Mouse (Mus musculus) liver, embryonic 16.5 days (tissue): ENCODE measurements around the gene Slc25a30. TPM values are rescaled to one million over a fixed set of nuclear protein-coding genes. Genes with fewer than 3 reads are reported as not detected.

Experiments
- ATAC-seq: fragments of 200-750 bp; cut with Nextera tagmentation; 2 replicates; pipeline ENCODE4 v1.8.0; 2017; ENCODE audit warnings: low read depth, mild to moderate bottlenecking, moderate number of reproducible peaks, moderate library complexity
- H3K27ac ChIP-seq: fragments of 300-500 bp; sonication (generic); 2 replicates; pipeline ENCODE4 v1.5.1; 2014; ENCODE audit warnings: mild to moderate bottlenecking, low read length
- H3K27me3 ChIP-seq: fragments of 300-500 bp; sonication (generic); 2 replicates; pipeline ENCODE4 v1.6.1; 2014; ENCODE audit warnings: low read depth, low read length, mixed read lengths; ENCODE audit not compliant: control insufficient read depth, insufficient read depth
- H3K36me3 ChIP-seq: fragments of 300-500 bp; sonication (generic); 2 replicates; pipeline ENCODE4 v1.6.1; 2014; ENCODE audit warnings: mild to moderate bottlenecking; ENCODE audit not compliant: control insufficient read depth, insufficient read depth
- H3K4me1 ChIP-seq: fragments of 300-500 bp; sonication (generic); 2 replicates; pipeline ENCODE4 v1.6.1; 2014; ENCODE audit warnings: low read depth, low read length, mixed read lengths; ENCODE audit not compliant: control insufficient read depth
- H3K4me2 ChIP-seq: fragments of 300-500 bp; sonication (generic); 2 replicates; pipeline ENCODE4 v1.6.1; 2014; ENCODE audit warnings: low read depth, low read length, mixed read lengths
- H3K4me3 ChIP-seq: fragments of 300-500 bp; sonication (generic); 2 replicates; pipeline ENCODE4 v1.5.1; 2014; ENCODE audit warnings: low read depth, mild to moderate bottlenecking, low read length
- H3K9ac ChIP-seq: fragments of 300-500 bp; sonication (generic); 2 replicates; pipeline ENCODE4 v1.6.1; 2014; ENCODE audit warnings: low read depth, low read length
- H3K9me3 ChIP-seq: fragments of 300-500 bp; sonication (generic); replicated peaks from 2 replicates; pipeline ENCODE4 v1.6.1; 2016; ENCODE audit warnings: low read length; ENCODE audit not compliant: control insufficient read depth
- WGBS: fragments of 180-500 bp; shearing (Covaris S2); extraction: QIAGEN DNeasy Blood & Tissue Kit; methylation state at CpG from one replicate; pipeline ENCODE4 v1.1.7; 2014; ENCODE audit not compliant: insufficient replicate concordance; 5-methylcytosine and 5-hydroxymethylcytosine counted together
- polyA plus RNA-seq: library from polyadenylated mRNA; unstranded; fragments of >200 nt; fragmentation: Nextera tagmentation; extraction: Ambion mirVana; gene quantifications from 2 replicates; pipeline ENCODE4 v1.2.1, GENCODE M21; 2015

Gene Slc25a30
- polyA plus RNA-seq, 1 experiment from 2014 or later, result 1.3 TPM

DNA sequence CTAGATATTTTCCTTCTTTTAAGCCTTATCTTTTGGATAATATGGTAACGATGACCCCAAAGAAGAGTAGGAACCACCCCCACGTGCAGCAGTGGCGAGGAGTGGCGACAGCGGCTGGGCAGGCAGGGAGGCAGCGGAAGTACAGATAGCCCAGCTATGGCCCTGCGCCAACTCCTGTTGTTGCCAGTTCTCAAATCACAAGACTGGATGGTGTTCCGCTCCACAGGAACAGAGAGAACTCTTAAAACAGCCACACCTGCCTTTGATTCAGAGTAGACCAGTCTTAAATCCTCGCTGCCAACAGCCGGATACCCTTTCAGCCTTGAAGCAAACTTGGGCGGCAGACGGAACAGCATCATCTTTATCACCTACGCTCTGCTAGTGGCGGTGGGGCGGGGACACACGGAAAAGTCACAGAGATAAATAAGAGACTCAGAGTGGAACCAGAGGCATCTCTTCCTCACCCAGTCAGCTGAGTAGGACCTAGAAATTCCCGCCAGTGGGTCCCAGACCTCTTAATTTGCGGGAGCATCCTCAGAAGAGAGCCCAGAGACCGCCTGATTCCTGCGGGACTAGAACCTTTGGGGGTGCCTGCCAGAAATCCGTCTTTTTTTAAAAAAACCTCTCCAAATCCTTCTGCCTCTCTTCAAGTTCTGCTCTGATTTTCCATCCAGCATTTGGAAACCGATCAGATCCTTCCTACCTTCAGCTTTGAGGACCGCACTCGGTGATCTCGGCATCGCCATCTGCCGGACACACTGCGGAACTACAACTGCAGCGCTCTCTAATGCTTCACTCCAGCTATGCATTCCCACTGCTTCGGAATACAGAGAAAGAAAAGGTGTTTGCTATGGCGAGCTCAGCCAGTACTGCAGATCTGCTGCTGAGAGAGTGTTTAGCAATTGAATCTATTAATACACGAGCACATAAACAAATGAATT lies 42.3 kb upstream of the Slc25a30 start:
- ATAC-seq, result peak; percentile 79
- WGBS, result 4% methylated on average over 32 of the region's 32 CpGs
- Histone ChIP-seq H3K9ac (peak overlapping the region; percentile 55), H3K36me3 (no peaks in the 10 kb centered on the region), H3K4me1 (peaks cover 38% of the 10 kb centered on the region), H3K27me3 (peaks cover 7% of the 10 kb centered on the region), H3K4me3 (peak overlapping the region; percentile 60), H3K9me3 (no peaks in the 10 kb centered on the region), H3K27ac (peak overlapping the region; percentile 88), H3K4me2 (peak overlapping the region; percentile 82)

DNA sequence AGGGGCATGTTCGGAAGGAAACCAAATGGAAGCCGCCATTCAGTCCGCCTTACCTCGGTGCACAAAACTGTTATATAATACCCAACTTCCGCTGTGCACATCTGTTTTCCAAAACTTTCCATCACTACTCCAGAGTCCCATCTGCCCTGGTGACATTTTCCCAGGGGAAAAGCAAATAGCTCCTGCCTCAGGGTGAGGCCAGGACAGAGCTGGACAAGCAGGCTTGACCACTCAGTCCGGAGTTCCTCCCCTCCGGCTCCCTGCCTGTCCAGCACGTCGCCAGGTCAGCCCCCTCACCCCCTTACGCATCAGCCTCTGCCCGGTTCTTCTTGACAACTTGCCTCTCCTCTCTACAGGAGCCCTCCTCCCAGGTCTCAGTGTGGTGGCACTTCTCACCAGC lies 41.4 kb upstream of the Slc25a30 start:
- ATAC-seq, result no peak
- no peaks in the 10 kb centered on the region for H3K9me3 ChIP-seq
- H3K27me3 ChIP-seq, result peaks cover 7% of the 10 kb centered on the region
- H3K9ac ChIP-seq, result peak overlapping the region; percentile 16; the same call in 1 of the 2 replicates
- H3K27ac ChIP-seq, result no peak overlapping the region
- peak overlapping the region; percentile 60 for H3K4me3 ChIP-seq
- 53% methylated on average over 11 of the region's 11 CpGs for WGBS
- H3K36me3 ChIP-seq, result no peaks in the 10 kb centered on the region
- peaks cover 29% of the 10 kb centered on the region for H3K4me1 ChIP-seq
- peak overlapping the region; percentile 82 for H3K4me2 ChIP-seq

DNA sequence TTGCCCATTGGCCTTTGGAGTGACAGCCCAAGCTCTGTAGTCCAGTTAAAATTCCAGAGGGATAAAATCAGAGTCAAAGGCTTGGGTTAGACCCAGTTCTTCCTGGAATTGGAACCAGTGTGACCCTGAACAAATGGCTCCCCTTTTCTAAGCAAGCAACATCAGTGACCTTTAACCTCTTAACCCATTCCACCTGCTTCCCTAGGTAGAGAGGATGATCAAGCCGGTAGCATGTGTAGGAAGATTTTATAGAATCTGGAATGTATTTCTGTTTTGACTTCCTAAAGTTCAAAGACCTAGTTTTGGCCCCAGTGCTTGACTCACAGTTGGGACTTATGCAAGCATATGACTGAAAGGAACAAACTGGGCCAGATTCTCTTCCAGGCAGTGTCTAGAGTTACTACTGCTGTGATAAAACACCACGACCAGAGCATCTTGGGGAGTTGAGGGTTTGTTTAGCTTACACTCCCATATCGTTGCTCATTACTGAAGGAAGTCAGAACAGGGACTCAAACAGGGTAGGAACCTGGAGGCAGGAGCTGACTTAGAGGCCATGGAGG lies 40.1 kb upstream of the Slc25a30 start:
- Histone ChIP-seq H3K9ac (no peak overlapping the region), H3K9me3 (no peaks in the 10 kb centered on the region), H3K4me1 (peaks cover 20% of the 10 kb centered on the region), H3K4me2 (no peak overlapping the region), H3K27me3 (peaks cover 7% of the 10 kb centered on the region), H3K36me3 (no peaks in the 10 kb centered on the region), H3K27ac (no peak overlapping the region), H3K4me3 (no peak overlapping the region)
- ATAC-seq, result no peak
- WGBS, result 48% methylated on average over 3 of the region's 3 CpGs

- Histone ChIP-seq H3K9ac (no peak overlapping the region), H3K9me3 (no peaks in the 10 kb centered on the region), H3K27me3 (no peaks in the 10 kb centered on the region), H3K36me3 (no peaks in the 10 kb centered on the region), H3K4me3 (no peak overlapping the region), H3K4me1 (no peaks in the 10 kb centered on the region), H3K27ac (no peak overlapping the region), H3K4me2 (no peak overlapping the region)
- ATAC-seq, result no peak
- WGBS, result 55% methylated on average over 5 of the region's 5 CpGs
Measured at GRCm38 (mm10) chr14:75820007-75820406, 33.2 kb upstream of the Slc25a30 start.

DNA sequence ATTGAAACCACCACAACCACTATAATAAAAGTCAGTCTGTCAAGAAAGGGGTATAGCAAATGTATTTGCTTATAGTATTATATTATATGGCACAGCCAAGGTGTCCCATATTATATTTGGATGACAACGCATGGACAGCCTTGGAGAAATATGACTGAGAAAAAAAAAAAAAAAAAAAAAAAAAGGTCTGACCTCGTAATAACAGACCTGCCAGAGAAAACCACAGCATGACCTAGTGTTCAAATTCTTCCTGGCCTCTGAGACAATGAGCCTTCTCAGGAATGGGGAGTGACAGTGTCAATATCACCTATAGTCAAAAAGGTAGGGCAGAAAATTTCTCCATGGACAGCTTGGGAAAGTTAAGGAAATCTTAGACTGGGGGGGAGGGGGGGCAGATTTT lies 32.5 kb upstream of the Slc25a30 start:
- Histone ChIP-seq H3K9me3 (no peaks in the 10 kb centered on the region), H3K4me3 (no peak overlapping the region), H3K4me2 (no peak overlapping the region), H3K27me3 (no peaks in the 10 kb centered on the region), H3K36me3 (no peaks in the 10 kb centered on the region), H3K9ac (no peak overlapping the region), H3K4me1 (no peaks in the 10 kb centered on the region), H3K27ac (no peak overlapping the region)
- WGBS, result 51% methylated on average over 2 of the region's 2 CpGs
- no peak for ATAC-seq

DNA sequence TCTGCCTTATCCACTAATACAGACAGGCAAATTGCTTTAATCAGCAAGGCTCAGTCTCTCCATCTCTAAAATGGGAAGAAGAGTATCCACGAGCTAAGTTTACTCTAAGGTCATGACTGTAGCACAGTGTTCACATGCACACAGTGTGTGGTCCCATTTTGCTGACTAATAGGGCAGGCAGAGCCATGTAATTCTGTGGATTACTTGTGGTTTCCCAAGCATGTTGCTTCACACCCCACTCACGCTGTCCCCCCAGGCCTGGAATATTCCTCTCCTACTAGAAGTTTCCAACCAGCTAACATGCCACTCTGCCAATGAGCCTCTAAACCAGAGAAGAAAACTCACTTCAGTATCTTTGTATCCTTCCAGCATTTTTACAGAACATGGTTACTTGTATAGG lies 31.7 kb upstream of the Slc25a30 start:
- no peak overlapping the region for H3K9ac ChIP-seq
- no peak overlapping the region for H3K4me2 ChIP-seq
- H3K27me3 ChIP-seq, result no peaks in the 10 kb centered on the region
- H3K4me1 ChIP-seq, result no peaks in the 10 kb centered on the region
- 53% methylated on average over 2 of the region's 2 CpGs for WGBS
- H3K4me3 ChIP-seq, result no peak overlapping the region
- ATAC-seq, result no peak
- H3K27ac ChIP-seq, result no peak overlapping the region
- no peaks in the 10 kb centered on the region for H3K36me3 ChIP-seq
- H3K9me3 ChIP-seq, result no peaks in the 10 kb centered on the region

- H3K36me3 ChIP-seq, result no peaks in the 10 kb centered on the region
- no peak overlapping the region for H3K4me3 ChIP-seq
- H3K27ac ChIP-seq, result no peak overlapping the region
- no peaks in the 10 kb centered on the region for H3K4me1 ChIP-seq
- no peak for ATAC-seq
- no peak overlapping the region for H3K4me2 ChIP-seq
- no peak overlapping the region for H3K9ac ChIP-seq
- 68% methylated on average over 6 of the region's 6 CpGs for WGBS
- H3K9me3 ChIP-seq, result no peaks in the 10 kb centered on the region
- H3K27me3 ChIP-seq, result no peaks in the 10 kb centered on the region
Measured at GRCm38 (mm10) chr14:75809931-75810330, 23.1 kb upstream of the Slc25a30 start.

DNA sequence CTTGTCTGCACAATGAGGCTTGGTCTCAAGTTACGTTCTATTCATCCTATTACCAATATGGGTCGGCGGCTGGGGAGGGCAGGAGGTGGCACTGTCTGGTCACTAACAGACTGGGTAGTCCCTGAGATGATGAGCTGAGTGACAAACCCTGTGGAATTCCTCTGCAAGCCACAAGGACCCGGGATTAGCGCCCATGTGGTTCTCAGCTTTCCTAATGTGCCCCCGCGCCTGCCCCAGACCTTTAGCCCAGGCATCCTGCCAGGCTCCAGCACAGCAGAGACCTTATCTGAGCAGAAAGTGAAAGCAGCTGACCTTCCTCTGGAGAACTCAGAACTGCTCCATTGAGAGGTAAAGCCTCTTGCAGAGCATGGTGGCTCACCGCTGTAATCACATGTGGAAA lies 21.0 kb upstream of the Slc25a30 start:
- Histone ChIP-seq H3K4me1 (no peaks in the 10 kb centered on the region), H3K27me3 (0 out of 2 replicates have a peak, but pooled peaks cover 2% of the 10 kb centered on the region), H3K9me3 (no peaks in the 10 kb centered on the region), H3K4me2 (no peak overlapping the region), H3K36me3 (no peaks in the 10 kb centered on the region), H3K4me3 (no peak overlapping the region), H3K27ac (no peak overlapping the region), H3K9ac (no peak overlapping the region)
- WGBS, result 68% methylated on average over 8 of the region's 8 CpGs
- ATAC-seq, result peak; percentile 62; the same call in 1 of the 2 replicates

- Histone ChIP-seq H3K4me3 (no peak overlapping the region), H3K9ac (no peak overlapping the region), H3K27ac (no peak overlapping the region), H3K4me1 (no peaks in the 10 kb centered on the region), H3K27me3 (no peaks in the 10 kb centered on the region; the same call in 1 of the 2 replicates), H3K36me3 (no peaks in the 10 kb centered on the region), H3K9me3 (no peaks in the 10 kb centered on the region), H3K4me2 (no peak overlapping the region)
- ATAC-seq, result no peak
- 33% methylated on average over 5 of the region's 5 CpGs for WGBS
Measured at GRCm38 (mm10) chr14:75797769-75798386, 11.0 kb upstream of the Slc25a30 start.
